Mouse (Mus musculus): ENCODE data around the gene Nfkbid.

DNA sequence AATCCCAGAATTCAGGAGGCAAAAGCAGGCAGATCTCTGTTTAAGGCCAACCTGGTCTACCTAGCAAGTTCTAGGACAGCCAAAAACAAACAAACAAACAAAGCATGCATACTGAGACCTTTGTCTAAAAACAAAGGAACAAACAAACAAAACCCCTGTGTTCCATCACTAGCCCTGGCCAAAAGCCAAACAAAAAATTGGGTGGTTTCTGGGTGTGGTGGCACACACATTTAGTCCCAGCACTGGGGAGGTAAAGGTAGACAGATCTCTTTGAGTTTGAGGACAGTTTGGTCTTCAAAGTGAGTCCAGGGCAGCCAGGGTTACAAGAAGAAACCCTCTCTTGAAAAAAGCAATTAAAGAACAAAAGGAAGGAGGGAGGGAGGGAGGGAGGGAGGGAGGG, 7.8 kb downstream of the Nfkbid start:
- TF ChIP-seq CTCF (conservative IDR thresholded peaks at IDR 0.05; ENCODE audit: low read length) (no peak), POU5F1 (IDR thresholded peaks at IDR 0.05; ENCODE audit: borderline replicate concordance, low read length) (no peak)

Data from E14TG2a.4 (cell line).